Mouse (Mus musculus) heart, adult 8-10 months (tissue): ENCODE measurements around the gene Pcnx. TPM values are rescaled to one million over a fixed set of nuclear protein-coding genes. Genes with fewer than 3 reads are reported as not detected.
"Not testable (repeated sequence)": the region's sequence is repeated elsewhere in the genome, so short reads cannot be mapped to it uniquely, and the experiment has no call there.

Source experiments
- DNase-seq: peaks from one replicate; pipeline ENCODE4 v3.0.0; 2022; ENCODE audit warnings: low spot score
- total RNA-seq, 4 experiments: library from RNA; stranded (reverse); gene quantifications; 2 replicates each; pipeline ENCODE4 v1.2.4; 2022

Gene Pcnx
- total RNA-seq, 4 experiments from 2014 or later = 53.7 to 77.4 (median 69.0) TPM

- no peak for DNase-seq
Measured at GRCm38 (mm10) chr12:81950016-81950415, 90.2 kb downstream of the Pcnx start.

- peak; percentile 32 for DNase-seq
Measured at GRCm38 (mm10) chr12:81958351-81958750, 98.5 kb downstream of the Pcnx start.

- DNase-seq = no peak
Measured at GRCm38 (mm10) chr12:81965416-81965815, 105.6 kb downstream of the Pcnx start.

GRCm38 (mm10) chr12:81971042-81971883 is 111.4 kb downstream of the Pcnx start:
- DNase-seq = no peak

- peak; percentile 10 for DNase-seq
Measured at GRCm38 (mm10) chr12:81971884-81972362, 112.1 kb downstream of the Pcnx start.

GRCm38 (mm10) chr12:81974806-81975205 is 115.0 kb downstream of the Pcnx start:
- DNase-seq = peak; percentile 15

- DNase-seq = no peak
Measured at GRCm38 (mm10) chr12:81977346-81977745, 117.5 kb downstream of the Pcnx start.

- no peak for DNase-seq
Measured at GRCm38 (mm10) chr12:81979312-81979711, 119.5 kb downstream of the Pcnx start.

GRCm38 (mm10) chr12:81992106-81992505 is 132.3 kb downstream of the Pcnx start:
- no peak for DNase-seq

GRCm38 (mm10) chr12:81992996-81993395 is 133.2 kb downstream of the Pcnx start:
- no peak for DNase-seq

GRCm38 (mm10) chr12:81994911-81995667 is 135.3 kb downstream of the Pcnx start:
- DNase-seq = no peak

- DNase-seq = no peak
Measured at GRCm38 (mm10) chr12:81996679-81997362, 137.0 kb downstream of the Pcnx start.

- no peak for DNase-seq
Measured at GRCm38 (mm10) chr12:81997497-81997896, 137.7 kb downstream of the Pcnx start.

GRCm38 (mm10) chr12:82002697-82003096 is 142.9 kb downstream of the Pcnx start:
- DNase-seq = not testable (repeated sequence)

GRCm38 (mm10) chr12:82025901-82026633 is 166.2 kb downstream of the Pcnx start:
- not testable (repeated sequence) for DNase-seq

- not testable (repeated sequence) for DNase-seq
Measured at GRCm38 (mm10) chr12:82033524-82033923, 173.7 kb downstream of the Pcnx start.

- not testable (repeated sequence) for DNase-seq
Measured at GRCm38 (mm10) chr12:82033973-82034372, 174.2 kb downstream of the Pcnx start.

GRCm38 (mm10) chr12:82044078-82044477 is 184.3 kb downstream of the Pcnx start:
- not testable (repeated sequence) for DNase-seq
